Mouse (Mus musculus) hindbrain, embryonic 16.5 days (tissue): ENCODE data around the gene Tmub1. TPM values are rescaled to one million over a fixed set of nuclear protein-coding genes. Genes with fewer than 3 reads are reported as not detected.

Source experiments
- ATAC-seq: fragments of 200-750 bp; cut with Nextera tagmentation; 2 replicates; pipeline ENCODE4 v1.8.0; 2017; ENCODE audit warnings: moderate TSS enrichment, moderate library complexity
- H3K27ac ChIP-seq: fragments of 300-500 bp; sonication (generic); 2 replicates; pipeline ENCODE4 v1.5.1; 2014; ENCODE audit warnings: low read depth, mild to moderate bottlenecking, control low read depth, low read length, moderate library complexity
- H3K27me3 ChIP-seq: fragments of 300-500 bp; sonication (generic); replicated peaks from 2 replicates; pipeline ENCODE4 v1.6.1; 2014; ENCODE audit warnings: low read length; ENCODE audit not compliant: control insufficient read depth, insufficient read depth
- H3K36me3 ChIP-seq: fragments of 300-500 bp; sonication (generic); 2 replicates; pipeline ENCODE4 v1.6.1; 2014; ENCODE audit warnings: mild to moderate bottlenecking, low read length, moderate library complexity, mixed read lengths; ENCODE audit not compliant: control insufficient read depth, insufficient read depth
- H3K4me1 ChIP-seq: fragments of 300-500 bp; sonication (generic); 2 replicates; pipeline ENCODE4 v1.6.1; 2014; ENCODE audit warnings: low read depth, low read length; ENCODE audit not compliant: control insufficient read depth, insufficient read depth
- H3K4me2 ChIP-seq: fragments of 300-500 bp; sonication (generic); 2 replicates; pipeline ENCODE4 v1.6.1; 2014; ENCODE audit warnings: mild to moderate bottlenecking, low read length, control low read depth, moderate library complexity
- H3K4me3 ChIP-seq: fragments of 300-500 bp; sonication (generic); 2 replicates; pipeline ENCODE4 v1.5.1; 2014; ENCODE audit warnings: mild to moderate bottlenecking, low read length, control low read depth, moderate library complexity
- H3K9ac ChIP-seq: fragments of 300-500 bp; sonication (generic); 2 replicates; pipeline ENCODE4 v1.6.1; 2014; ENCODE audit warnings: low read depth, mild to moderate bottlenecking, control low read depth, low read length, moderate library complexity
- H3K9me3 ChIP-seq: fragments of 300-500 bp; sonication (generic); 2 replicates; pipeline ENCODE4 v1.6.1; 2014; ENCODE audit warnings: mild to moderate bottlenecking, low read length, moderate library complexity; ENCODE audit not compliant: control insufficient read depth
- WGBS: fragments of 180-500 bp; shearing (Covaris S2); extraction: QIAGEN DNeasy Blood & Tissue Kit; methylation state at CpG from one replicate; pipeline ENCODE4 v1.1.7; 2014; 5-methylcytosine and 5-hydroxymethylcytosine counted together
- polyA plus RNA-seq: library from polyadenylated mRNA; unstranded; fragments of >200 nt; fragmentation: Nextera tagmentation; extraction: Ambion mirVana; gene quantifications from 2 replicates; pipeline ENCODE4 v1.2.1, GENCODE M21; 2015

The Tmub1 gene
- 61.7 and 63.1 TPM in 2 replicates for polyA plus RNA-seq

DNA sequence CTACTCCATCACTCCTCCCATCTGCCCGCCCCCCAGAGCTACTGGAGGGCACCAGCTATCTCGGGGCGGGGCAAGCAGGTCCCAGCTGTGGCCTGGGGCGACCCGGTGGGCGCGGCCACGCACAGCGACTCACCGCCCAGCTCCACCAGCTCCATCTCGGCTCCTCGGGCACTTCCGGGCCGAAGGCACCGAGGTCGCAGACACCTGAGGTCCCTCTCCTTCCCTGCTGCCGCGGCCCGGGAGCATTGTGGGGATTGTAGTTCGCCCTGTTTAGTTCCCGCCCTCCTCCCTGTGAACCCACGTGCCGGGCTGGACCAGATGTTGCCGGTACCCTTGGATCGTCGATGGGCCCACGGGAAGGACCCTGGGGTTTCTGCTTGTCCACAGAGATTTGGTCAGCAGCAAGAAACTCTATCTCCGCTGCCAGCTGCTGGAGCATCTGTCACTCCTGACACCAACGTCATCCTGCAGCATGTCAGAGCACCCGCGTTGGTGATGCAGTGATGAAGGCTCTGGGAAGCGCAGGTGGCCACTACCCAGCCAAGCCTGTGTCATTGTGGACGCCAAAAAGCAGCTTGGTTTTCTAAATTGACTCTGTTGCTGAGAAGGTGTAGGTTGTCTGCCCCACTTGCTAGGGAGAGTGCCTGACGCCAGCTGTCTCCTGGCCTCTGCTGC, at the start of gene Tmub1:
Gene Tmub1, minus strand, starts transcription at position 231 of the 675 bp plus-strand sequence.
- Histone ChIP-seq H3K36me3 (no peaks in the 10 kb centered on the region), H3K4me2 (peak within 1 kb of the TSS; percentile 64), H3K4me1 (peaks cover 32% of the 10 kb centered on the region), H3K9me3 (no peaks in the 10 kb centered on the region), H3K9ac (peak within 1 kb of the TSS; percentile 76), H3K27ac (peak within 1 kb of the TSS; percentile 5), H3K4me3 (peak within 1 kb of the TSS; percentile 60), H3K27me3 (no peaks in the 10 kb centered on the region)
- 1% methylated on average over 34 of the region's 34 CpGs for WGBS
- ATAC-seq: peak; percentile 63

DNA sequence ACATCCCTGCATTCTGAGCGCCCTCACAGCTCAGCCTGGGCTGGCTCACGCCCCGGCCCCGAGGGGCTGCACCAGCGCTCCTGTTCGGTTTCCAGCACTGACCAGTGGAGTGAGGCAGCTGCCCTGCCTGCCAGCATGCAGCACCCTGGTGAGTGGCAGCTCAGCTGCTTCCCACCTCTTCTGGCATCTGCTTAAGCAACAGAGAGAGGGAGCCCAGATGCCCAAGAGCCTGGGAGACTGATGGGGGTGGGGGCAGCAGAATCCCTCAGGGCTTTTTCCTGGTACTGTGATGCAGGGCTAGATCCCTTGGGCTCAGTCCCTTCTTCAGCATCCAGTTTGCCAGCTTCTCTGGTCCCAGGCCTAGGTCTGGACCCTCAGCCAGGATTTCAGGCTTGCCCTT, 49.1 kb upstream of the Tmub1 start:
- H3K4me3 ChIP-seq: no peak overlapping the region
- H3K9me3 ChIP-seq: no peaks in the 10 kb centered on the region
- no peak overlapping the region for H3K9ac ChIP-seq
- WGBS: 29% methylated on average over 6 of the region's 6 CpGs
- H3K27ac ChIP-seq: no peak overlapping the region
- ATAC-seq: no peak
- H3K4me1 ChIP-seq: peaks cover 24% of the 10 kb centered on the region
- H3K4me2 ChIP-seq: no peak overlapping the region
- peaks cover 41% of the 10 kb centered on the region for H3K36me3 ChIP-seq
- H3K27me3 ChIP-seq: no peaks in the 10 kb centered on the region; the same call in 1 of the 2 replicates

DNA sequence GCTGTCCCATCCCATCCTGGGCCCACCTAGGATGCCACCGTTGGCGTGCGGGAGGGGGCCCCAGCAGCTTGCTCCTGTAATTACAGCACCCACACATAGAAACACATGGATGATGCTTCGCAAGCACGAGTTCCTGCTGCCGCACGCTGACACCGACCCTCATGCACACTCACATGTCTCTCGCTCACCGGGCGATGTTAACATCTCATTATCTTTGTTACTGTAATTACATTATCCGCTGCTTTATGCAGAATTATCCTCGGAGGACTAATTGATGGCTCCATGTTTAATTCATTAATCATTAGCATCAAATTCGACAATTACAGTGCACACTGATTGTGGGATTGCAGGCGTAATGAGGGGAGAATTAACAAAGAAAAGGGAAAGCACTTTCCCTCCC, 47.4 kb upstream of the Tmub1 start:
- H3K27ac ChIP-seq: no peak overlapping the region; the same call in 1 of the 2 replicates
- H3K9ac ChIP-seq: no peak overlapping the region
- H3K9me3 ChIP-seq: no peaks in the 10 kb centered on the region
- peaks cover 26% of the 10 kb centered on the region for H3K4me1 ChIP-seq
- ATAC-seq: no peak
- WGBS: 49% methylated on average over 15 of the region's 15 CpGs
- H3K4me2 ChIP-seq: no peak overlapping the region
- no peaks in the 10 kb centered on the region for H3K27me3 ChIP-seq
- H3K36me3 ChIP-seq: peaks cover 37% of the 10 kb centered on the region
- H3K4me3 ChIP-seq: no peak overlapping the region

DNA sequence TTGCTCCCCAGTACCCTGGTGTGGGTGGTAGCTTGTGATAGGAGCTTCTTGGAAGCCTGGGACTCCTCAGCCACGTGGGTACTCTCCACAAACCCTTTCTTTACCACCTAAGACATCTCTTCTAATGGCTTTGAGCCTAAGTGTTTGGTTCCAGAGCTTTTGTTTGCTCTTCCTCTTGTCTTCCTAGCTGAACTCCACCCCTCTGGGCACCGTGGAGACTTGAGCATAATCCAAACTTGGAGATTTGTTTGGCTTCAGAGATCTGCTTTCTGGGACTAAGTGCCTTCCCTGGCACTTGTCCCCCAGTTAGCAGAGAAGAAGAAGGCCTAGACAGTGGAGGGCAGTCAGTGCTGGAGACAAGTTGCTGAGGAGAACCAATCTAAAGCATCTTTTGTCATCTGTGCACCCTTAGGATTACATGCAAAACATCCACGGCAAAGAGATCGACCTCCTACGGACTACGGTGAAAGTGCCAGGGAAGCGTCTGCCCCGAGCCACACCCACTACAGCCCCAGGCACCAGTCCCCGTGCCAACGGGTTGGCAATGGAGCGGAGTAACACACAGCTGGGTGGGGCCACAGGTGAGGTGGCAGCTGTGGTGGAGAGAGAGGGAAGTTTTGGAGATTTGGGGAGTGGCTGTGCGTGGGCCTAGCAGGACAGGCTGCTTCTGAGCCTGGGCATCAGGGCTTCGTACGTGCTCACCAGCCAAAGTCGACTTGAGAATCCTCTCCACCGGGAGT, 45.1 kb upstream of the Tmub1 start:
- no peak overlapping the region for H3K4me3 ChIP-seq
- ATAC-seq: no peak
- peaks cover 29% of the 10 kb centered on the region for H3K4me1 ChIP-seq
- no peak overlapping the region for H3K4me2 ChIP-seq
- H3K36me3 ChIP-seq: peaks cover 42% of the 10 kb centered on the region
- H3K27ac ChIP-seq: no peak overlapping the region
- H3K27me3 ChIP-seq: no peaks in the 10 kb centered on the region
- no peaks in the 10 kb centered on the region for H3K9me3 ChIP-seq
- H3K9ac ChIP-seq: no peak overlapping the region
- WGBS: 79% methylated on average over 16 of the region's 16 CpGs

DNA sequence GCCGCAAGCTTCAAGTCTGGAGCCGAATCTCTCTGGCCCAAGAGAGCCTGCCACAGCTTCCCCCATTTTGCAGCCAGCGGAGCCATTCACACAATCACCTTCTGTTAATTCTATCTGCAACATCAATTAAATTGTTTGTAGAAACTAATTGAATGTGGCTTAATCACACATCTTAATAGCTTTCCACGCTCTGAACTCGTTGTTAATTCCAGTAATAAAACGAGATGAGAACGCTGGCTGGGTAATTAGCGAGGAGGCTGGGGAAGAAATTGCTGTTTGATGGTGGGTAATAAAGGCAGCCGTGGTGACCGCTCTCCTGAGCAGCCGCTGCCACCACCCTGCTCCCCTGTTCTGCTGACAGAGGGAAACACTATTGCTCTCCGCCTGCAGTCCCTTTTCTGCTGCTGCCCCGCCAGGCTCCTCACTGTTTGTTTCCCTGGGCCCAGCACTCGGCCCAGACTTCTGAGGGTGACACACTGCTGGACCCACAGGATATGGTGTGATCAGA, 42.8 kb upstream of the Tmub1 start:
- H3K4me1 ChIP-seq: peaks cover 19% of the 10 kb centered on the region
- H3K27ac ChIP-seq: peak overlapping the region; percentile 45
- ATAC-seq: peak; percentile 19; the same call in 1 of the 2 replicates
- no peaks in the 10 kb centered on the region for H3K9me3 ChIP-seq
- no peaks in the 10 kb centered on the region for H3K27me3 ChIP-seq
- H3K36me3 ChIP-seq: peaks cover 46% of the 10 kb centered on the region
- no peak overlapping the region for H3K4me2 ChIP-seq
- H3K9ac ChIP-seq: no peak overlapping the region
- whole genome bisulfite sequencing: 57% methylated on average over 14 of the region's 14 CpGs
- no peak overlapping the region for H3K4me3 ChIP-seq

DNA sequence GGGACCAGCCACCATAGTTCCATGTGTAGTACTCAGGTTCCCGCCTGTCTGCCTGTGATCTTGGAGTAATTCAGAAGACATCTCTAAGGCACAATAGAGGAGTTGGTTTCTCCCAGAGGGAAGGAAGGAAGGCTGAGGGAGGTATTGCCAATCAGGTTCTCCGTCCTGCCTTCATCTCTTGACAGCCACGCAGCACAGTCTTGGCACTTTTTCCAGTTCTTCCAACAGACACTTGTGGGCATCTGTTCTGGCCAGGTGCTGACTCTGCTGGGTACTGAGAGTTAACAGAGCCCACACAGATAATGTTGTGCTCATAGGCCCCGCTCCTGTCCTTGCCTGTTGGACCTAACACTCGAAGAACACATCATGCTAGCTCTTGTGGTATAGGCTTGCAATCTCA, 39.1 kb upstream of the Tmub1 start:
- no peak overlapping the region for H3K4me3 ChIP-seq
- ATAC-seq: no peak
- H3K27ac ChIP-seq: no peak overlapping the region
- H3K9ac ChIP-seq: no peak overlapping the region
- H3K27me3 ChIP-seq: no peaks in the 10 kb centered on the region
- no peak overlapping the region for H3K4me2 ChIP-seq
- WGBS: 89% methylated on average over 5 of the region's 5 CpGs
- no peaks in the 10 kb centered on the region for H3K9me3 ChIP-seq
- H3K36me3 ChIP-seq: peaks cover 48% of the 10 kb centered on the region
- H3K4me1 ChIP-seq: peaks cover 28% of the 10 kb centered on the region

DNA sequence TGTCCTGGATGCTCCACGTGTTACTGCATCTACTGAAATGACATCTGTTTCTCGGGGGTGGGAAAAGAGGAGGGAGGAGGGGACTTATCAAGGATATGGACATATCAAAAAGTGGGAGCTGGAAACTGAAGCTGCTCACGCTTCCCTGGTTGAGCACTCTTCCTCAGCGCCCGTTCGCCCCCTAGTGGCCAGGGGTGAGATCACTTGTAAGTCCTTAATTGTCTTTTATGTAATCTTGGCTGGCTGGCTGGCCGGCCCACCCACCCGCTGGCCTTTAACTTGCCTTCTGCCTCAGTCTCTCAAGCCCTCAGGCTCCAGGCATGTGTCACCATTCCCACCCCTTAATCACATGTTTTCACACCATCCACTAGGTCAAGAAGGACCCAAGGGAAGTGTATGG, 38.4 kb upstream of the Tmub1 start:
- Histone ChIP-seq H3K4me2 (no peak overlapping the region), H3K4me1 (peaks cover 28% of the 10 kb centered on the region), H3K27ac (0 out of 2 replicates have a peak overlapping the region, but pooled peaks have one; percentile 10), H3K9ac (no peak overlapping the region), H3K9me3 (no peaks in the 10 kb centered on the region), H3K36me3 (peaks cover 45% of the 10 kb centered on the region), H3K27me3 (no peaks in the 10 kb centered on the region), H3K4me3 (no peak overlapping the region)
- 3% methylated on average over 8 of the region's 8 CpGs for WGBS
- 0 out of 2 replicates have a peak, but pooled peaks have one; percentile 8 for ATAC-seq

DNA sequence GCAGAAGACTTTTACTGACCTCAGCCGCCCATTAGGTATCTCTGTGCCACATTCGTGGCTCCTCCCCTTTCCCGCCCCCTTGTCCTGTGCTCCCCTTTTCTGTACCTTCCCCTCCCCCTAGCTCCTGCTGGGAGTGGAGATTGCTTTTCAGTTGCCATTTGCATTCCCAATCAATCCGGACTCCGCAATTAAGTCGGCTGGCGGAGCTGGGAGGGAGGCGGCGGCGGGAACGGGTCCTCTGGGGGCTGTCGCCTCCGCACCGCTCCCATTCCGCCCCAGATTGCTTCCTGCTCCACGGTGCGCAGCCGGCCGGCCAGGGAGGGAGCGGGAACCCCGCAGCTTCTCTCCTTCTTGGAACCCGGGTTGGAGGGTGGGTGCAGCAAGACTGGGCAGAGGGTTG, 37.3 kb upstream of the Tmub1 start:
- ATAC-seq: 0 out of 2 replicates have a peak, but pooled peaks have one; percentile 16
- Histone ChIP-seq H3K36me3 (peaks cover 43% of the 10 kb centered on the region), H3K9ac (peak overlapping the region; percentile 41), H3K4me1 (peaks cover 25% of the 10 kb centered on the region), H3K27me3 (no peaks in the 10 kb centered on the region), H3K4me2 (peak overlapping the region; percentile 35), H3K9me3 (no peaks in the 10 kb centered on the region), H3K27ac (peak overlapping the region; percentile 59; the same call in 1 of the 2 replicates), H3K4me3 (no peak overlapping the region)
- WGBS: 14% methylated on average over 22 of the region's 22 CpGs

DNA sequence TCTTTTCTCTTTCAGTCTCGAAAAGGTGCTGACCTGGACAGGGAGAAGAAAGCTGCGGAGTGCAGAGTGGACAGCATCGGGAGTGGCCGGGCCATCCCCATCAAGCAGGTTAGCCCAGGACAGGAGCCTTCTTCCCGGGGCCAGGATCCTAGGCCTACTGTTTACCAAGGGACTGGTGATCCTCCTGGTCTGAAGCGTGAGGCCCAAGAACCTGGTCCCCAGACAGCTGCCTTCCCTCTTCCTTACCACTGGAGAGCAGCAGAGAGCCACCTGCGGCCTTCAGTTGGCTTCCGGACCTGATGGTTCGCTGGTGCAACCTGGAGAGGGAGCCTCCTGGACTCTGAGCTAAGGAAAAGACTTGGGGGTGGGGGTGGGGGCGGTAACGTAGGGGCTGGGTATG, 35.7 kb upstream of the Tmub1 start:
- no peak overlapping the region for H3K4me2 ChIP-seq
- ATAC-seq: peak; percentile 27; the same call in 1 of the 2 replicates
- no peak overlapping the region for H3K9ac ChIP-seq
- peaks cover 23% of the 10 kb centered on the region for H3K4me1 ChIP-seq
- no peak overlapping the region for H3K4me3 ChIP-seq
- no peaks in the 10 kb centered on the region for H3K27me3 ChIP-seq
- no peak overlapping the region for H3K27ac ChIP-seq
- WGBS: 28% methylated on average over 11 of the region's 11 CpGs
- peaks cover 43% of the 10 kb centered on the region for H3K36me3 ChIP-seq
- H3K9me3 ChIP-seq: no peaks in the 10 kb centered on the region
